Mouse (Mus musculus): ENCODE results near the gene Dmrt1. TPM values are rescaled to one million over a fixed set of nuclear protein-coding genes. Genes with fewer than 3 reads are reported as not detected.
"Not testable (repeated sequence)": the region's sequence is repeated elsewhere in the genome, so short reads cannot be mapped to it uniquely, and the experiment has no call there.

Gene Dmrt1
- not detected for total RNA-seq (2022)

GRCm38 (mm10) chr19:25505360-25506196 is at the start of gene Dmrt1:
Gene Dmrt1 (plus strand): TSS chr19:25505618.
- DNase-seq: no peak

GRCm38 (mm10) chr19:25460760-25461159 is 44.7 kb upstream of the Dmrt1 start:
- DNase-seq: no peak

GRCm38 (mm10) chr19:25461553-25462320 is 43.7 kb upstream of the Dmrt1 start:
- no peak for DNase-seq

DNA sequence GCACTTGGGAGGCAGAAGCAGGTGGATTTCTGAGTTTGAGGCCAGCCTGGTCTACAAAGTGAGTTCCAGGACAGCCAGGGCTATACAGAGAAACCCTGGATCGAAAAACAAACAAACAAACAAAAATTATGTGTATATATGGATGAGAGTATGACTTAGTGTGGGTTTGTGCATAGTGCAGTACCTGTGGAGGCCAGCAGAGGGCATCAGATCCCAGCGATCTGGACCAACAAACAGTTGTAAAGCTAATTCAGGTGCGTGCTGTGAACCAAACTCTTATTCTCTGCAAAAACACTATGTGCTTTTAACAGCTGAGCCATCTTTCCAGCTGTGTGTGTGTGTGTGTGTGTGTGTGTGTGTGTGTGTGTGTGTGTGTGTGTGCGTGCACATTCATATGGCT is 29.6 kb upstream of the Dmrt1 start:
- not testable (repeated sequence) for DNase-seq

GRCm38 (mm10) chr19:25479152-25479669 is 26.2 kb upstream of the Dmrt1 start:
- no peak for DNase-seq

GRCm38 (mm10) chr19:25480820-25481219 is 24.6 kb upstream of the Dmrt1 start:
- DNase-seq: no peak

GRCm38 (mm10) chr19:25486561-25486960 is 18.9 kb upstream of the Dmrt1 start:
- no peak for DNase-seq

- no peak for DNase-seq
Observed at GRCm38 (mm10) chr19:25487350-25487749, 18.1 kb upstream of the Dmrt1 start.

GRCm38 (mm10) chr19:25488546-25488945 is 16.9 kb upstream of the Dmrt1 start:
- no peak for DNase-seq

GRCm38 (mm10) chr19:25489546-25489945 is 15.9 kb upstream of the Dmrt1 start:
- DNase-seq: no peak

- DNase-seq: no peak
Observed at GRCm38 (mm10) chr19:25497434-25497833, 8.0 kb upstream of the Dmrt1 start.

- no peak for DNase-seq
Observed at GRCm38 (mm10) chr19:25504878-25505277, 540 bp upstream of the Dmrt1 start.

DNA sequence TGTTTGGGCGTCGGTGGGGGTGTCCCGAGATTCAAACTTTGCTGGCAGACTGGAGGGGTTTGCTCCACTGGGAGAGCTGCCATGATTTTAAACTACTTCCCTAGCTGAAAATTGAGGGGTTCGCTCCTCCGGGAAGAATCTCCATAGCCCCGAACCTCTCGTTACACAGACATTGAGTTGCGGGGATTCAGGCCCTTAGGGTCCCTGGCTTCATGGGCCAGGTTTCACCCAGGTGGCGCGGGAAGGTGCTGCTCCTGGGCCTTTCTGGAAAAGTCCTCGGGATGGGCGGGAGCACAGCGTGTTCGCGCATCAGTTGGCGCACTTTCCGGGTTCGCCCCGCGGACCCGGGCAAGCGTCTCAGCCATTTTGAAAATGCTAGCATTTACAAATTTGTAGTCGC is 1.2 kb downstream of the Dmrt1 start:
- DNase-seq: no peak

GRCm38 (mm10) chr19:25514986-25515530 is 9.6 kb downstream of the Dmrt1 start:
- DNase-seq: no peak

GRCm38 (mm10) chr19:25524156-25524555 is 18.7 kb downstream of the Dmrt1 start:
- no peak for DNase-seq

DNA sequence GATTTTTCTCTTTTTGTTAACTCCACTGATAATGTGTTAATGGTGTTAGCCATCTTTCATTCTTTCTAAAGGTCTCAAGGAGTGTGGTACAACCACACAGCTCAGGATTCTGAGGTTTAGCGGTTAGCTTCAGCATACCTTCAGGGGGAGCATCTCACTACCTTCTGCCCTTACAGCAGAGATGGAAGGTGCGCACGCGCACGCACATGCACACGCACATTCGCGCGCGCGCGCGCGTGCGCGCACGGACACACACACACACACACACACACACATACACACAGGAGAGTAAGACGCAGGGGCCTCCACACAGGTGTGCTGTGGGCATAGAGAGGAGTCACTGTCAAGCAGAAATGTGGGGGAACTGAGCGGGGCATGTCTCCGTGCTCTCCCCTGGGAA is 20.3 kb downstream of the Dmrt1 start:
- no peak for DNase-seq

DNA sequence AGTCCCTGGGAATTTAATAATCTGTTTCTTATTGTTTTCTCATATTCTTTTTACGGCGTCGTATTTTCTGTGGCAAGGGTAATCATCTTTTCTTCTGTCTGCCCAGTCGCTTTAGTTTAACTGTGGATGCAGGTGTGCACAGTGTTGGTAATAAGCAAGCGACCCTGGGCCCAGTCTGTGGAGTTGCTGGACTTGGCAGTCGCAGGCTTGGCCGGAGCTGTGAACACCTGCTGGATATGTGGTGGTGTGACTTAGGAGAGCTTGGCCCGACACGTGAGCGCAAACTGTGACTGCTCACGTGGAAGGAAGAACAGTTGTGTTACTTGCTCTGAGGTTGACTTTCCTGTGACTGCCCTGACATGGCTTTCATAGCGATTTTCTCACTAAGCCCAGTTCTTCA is 24.3 kb downstream of the Dmrt1 start:
- DNase-seq: no peak

GRCm38 (mm10) chr19:25545714-25546340 is 40.4 kb downstream of the Dmrt1 start:
- DNase-seq: peak; percentile 24

- DNase-seq: no peak
Observed at GRCm38 (mm10) chr19:25547086-25547643, 41.7 kb downstream of the Dmrt1 start.

DNA sequence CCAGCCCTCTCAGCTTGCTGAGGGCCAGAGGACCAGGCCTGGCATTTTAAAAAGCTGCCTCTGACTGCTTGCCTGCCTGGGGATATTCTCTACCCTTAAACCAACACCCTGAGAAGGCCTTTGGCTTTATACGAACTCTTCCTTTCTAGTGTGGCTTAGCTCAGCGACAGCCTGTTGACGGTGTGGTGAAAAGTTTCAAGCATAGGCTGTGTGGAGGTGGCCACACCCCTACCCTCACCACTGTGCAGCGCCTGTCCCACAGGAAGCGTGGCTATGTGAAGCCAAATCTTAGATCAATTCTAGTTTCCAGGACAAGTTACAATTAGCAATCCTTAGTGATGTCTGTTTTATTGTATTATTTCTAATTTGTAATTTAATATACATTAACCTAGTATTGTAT is 44.9 kb downstream of the Dmrt1 start:
- no peak for DNase-seq

DNA sequence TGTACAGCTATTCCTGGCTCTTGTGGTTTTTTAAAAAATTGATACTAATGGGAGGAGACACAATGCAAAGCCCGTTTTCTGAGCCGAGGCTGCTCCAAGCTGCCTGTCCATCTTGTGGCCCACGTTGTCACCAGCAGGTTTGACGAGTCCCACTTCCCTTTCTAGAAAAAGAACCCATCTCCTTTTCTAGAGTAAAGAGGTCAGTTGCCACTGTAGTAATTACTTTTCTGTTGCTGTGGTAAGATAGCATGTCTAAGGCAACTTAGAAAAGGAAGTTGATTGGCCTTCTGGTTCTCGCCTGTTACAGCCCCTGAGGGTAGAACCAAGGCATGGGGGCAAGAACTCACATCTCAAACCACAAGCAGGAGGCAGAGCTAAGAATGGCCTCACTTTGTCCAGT is 45.6 kb downstream of the Dmrt1 start:
- DNase-seq: no peak

DNA sequence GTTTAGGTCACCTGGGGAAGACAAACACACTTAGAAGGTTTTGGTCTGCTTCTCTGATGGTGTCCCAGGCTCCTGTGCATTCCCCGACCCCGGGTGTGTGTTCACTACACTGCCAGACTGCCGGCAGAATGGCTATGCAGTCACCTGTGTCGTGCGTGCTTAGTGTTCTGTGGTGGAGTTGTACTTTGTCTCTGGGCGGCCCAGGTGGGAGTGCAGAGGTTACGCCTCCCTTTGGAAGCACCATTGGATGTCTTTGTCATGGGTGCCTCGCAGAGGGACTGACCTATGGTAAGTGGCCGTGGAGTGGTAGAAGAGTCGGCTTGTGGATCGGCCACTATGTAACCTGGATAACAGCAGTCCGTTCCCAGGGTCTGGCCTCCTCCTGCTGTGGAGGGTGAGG is 59.0 kb downstream of the Dmrt1 start:
- DNase-seq: no peak
